Mouse (Mus musculus): Measurements from ENCODE around the gene Naa11. TPM values are rescaled to one million over a fixed set of nuclear protein-coding genes. Genes with fewer than 3 reads are reported as not detected.
A peak's percentile ranks its signal among the peaks of the same experiment; 100 is the strongest.

Gene Naa11
- not detected in 2 replicates for polyA plus RNA-seq (2015; fragmentation: Nextera tagmentation; extraction: Ambion mirVana)

- no peak for DNase-seq (ENCODE audit: low spot score)
- no peak for TF ChIP-seq CTCF (IDR thresholded peaks at IDR 0.05; ENCODE audit: low read depth)
- 96% methylated on average over 23 of the region's 23 CpGs for WGBS
- Histone ChIP-seq H3K36me3 (ENCODE audit: insufficient read depth, low read length) (no peaks in the 10 kb centered on the region), H3K27me3 (ENCODE audit: insufficient read depth, low read length) (no peaks in the 10 kb centered on the region), H3K4me3 (replicated peaks; ENCODE audit: low read depth, low read length) (no peak within 1 kb of the TSS), H3K27ac (no peak within 1 kb of the TSS), H3K9me3 (replicated peaks; ENCODE audit: low read length) (no peaks in the 10 kb centered on the region), H3K9ac (ENCODE audit: low read depth, low read length) (no peak within 1 kb of the TSS), H3K4me1 (replicated peaks; ENCODE audit: insufficient read depth, low read length) (no peaks in the 10 kb centered on the region), H3K4me2 (ENCODE audit: low read length) (no peak within 1 kb of the TSS)
- ATAC-seq (replicated peaks; ENCODE audit: low FRiP score, low read depth) = no peak
These were observed at the start of gene Naa11 for GRCm38 (mm10) chr5:97392160-97392559. Naa11 (minus strand) TSS chr5:97392379.

- Histone ChIP-seq H3K27me3 (ENCODE audit: insufficient read depth, low read length) (no peaks in the 10 kb centered on the region), H3K36me3 (ENCODE audit: insufficient read depth, low read length) (no peaks in the 10 kb centered on the region), H3K9me3 (replicated peaks; ENCODE audit: low read length) (no peaks in the 10 kb centered on the region), H3K27ac (no peak overlapping the region), H3K4me2 (ENCODE audit: low read length) (no peak overlapping the region), H3K9ac (ENCODE audit: low read depth, low read length) (no peak overlapping the region), H3K4me1 (replicated peaks; ENCODE audit: insufficient read depth, low read length) (no peaks in the 10 kb centered on the region), H3K4me3 (replicated peaks; ENCODE audit: low read depth, low read length) (no peak overlapping the region)
- ATAC-seq (replicated peaks; ENCODE audit: low FRiP score, low read depth) = no peak
- no peak for DNase-seq (ENCODE audit: low spot score)
- TF ChIP-seq CTCF (IDR thresholded peaks at IDR 0.05; ENCODE audit: low read depth) = no peak
- 92% methylated on average over 2 of the region's 2 CpGs for WGBS
These were observed 40.3 kb upstream of the Naa11 start for GRCm38 (mm10) chr5:97432512-97432911.

- ATAC-seq (replicated peaks; ENCODE audit: low FRiP score, low read depth) (no peak), DNase-seq (ENCODE audit: low spot score) (no peak)
- no peak overlapping the region for H3K4me3 ChIP-seq (replicated peaks; ENCODE audit: low read depth, low read length)
- no peak overlapping the region for H3K4me2 ChIP-seq (ENCODE audit: low read length)
- 77% methylated on average over 9 of the region's 9 CpGs for WGBS
- no peaks in the 10 kb centered on the region for H3K4me1 ChIP-seq (replicated peaks; ENCODE audit: insufficient read depth, low read length)
- H3K27me3 ChIP-seq (ENCODE audit: insufficient read depth, low read length) = no peaks in the 10 kb centered on the region
- no peaks in the 10 kb centered on the region for H3K9me3 ChIP-seq (replicated peaks; ENCODE audit: low read length)
- H3K27ac ChIP-seq = no peak overlapping the region
- no peak overlapping the region for H3K9ac ChIP-seq (ENCODE audit: low read depth, low read length)
- H3K36me3 ChIP-seq (ENCODE audit: insufficient read depth, low read length) = no peaks in the 10 kb centered on the region
- TF ChIP-seq CTCF (IDR thresholded peaks at IDR 0.05; ENCODE audit: low read depth) = no peak
These were observed 37.8 kb upstream of the Naa11 start for GRCm38 (mm10) chr5:97429976-97430375.

- Histone ChIP-seq H3K4me1 (replicated peaks; ENCODE audit: insufficient read depth, low read length) (no peaks in the 10 kb centered on the region), H3K4me3 (replicated peaks; ENCODE audit: low read depth, low read length) (no peak overlapping the region), H3K9ac (ENCODE audit: low read depth, low read length) (no peak overlapping the region), H3K27ac (no peak overlapping the region), H3K27me3 (ENCODE audit: insufficient read depth, low read length) (no peaks in the 10 kb centered on the region), H3K36me3 (ENCODE audit: insufficient read depth, low read length) (no peaks in the 10 kb centered on the region), H3K9me3 (replicated peaks; ENCODE audit: low read length) (no peaks in the 10 kb centered on the region), H3K4me2 (ENCODE audit: low read length) (no peak overlapping the region)
- no peak for TF ChIP-seq CTCF (IDR thresholded peaks at IDR 0.05; ENCODE audit: low read depth)
- ATAC-seq (replicated peaks; ENCODE audit: low FRiP score, low read depth) (no peak), DNase-seq (ENCODE audit: low spot score) (no peak)
- 96% methylated on average over 2 of the region's 2 CpGs for WGBS
These were observed 29.5 kb upstream of the Naa11 start for GRCm38 (mm10) chr5:97421669-97422068.

- DNase-seq (ENCODE audit: low spot score) (no peak), ATAC-seq (replicated peaks; ENCODE audit: low FRiP score, low read depth) (no peak)
- no peak overlapping the region for H3K9ac ChIP-seq (ENCODE audit: low read depth, low read length)
- TF ChIP-seq CTCF (IDR thresholded peaks at IDR 0.05; ENCODE audit: low read depth) = peak; percentile 20; the same call in 1 of the 2 replicates
- no peaks in the 10 kb centered on the region for H3K36me3 ChIP-seq (ENCODE audit: insufficient read depth, low read length)
- H3K4me1 ChIP-seq (replicated peaks; ENCODE audit: insufficient read depth, low read length) = no peaks in the 10 kb centered on the region
- no peak overlapping the region for H3K4me3 ChIP-seq (replicated peaks; ENCODE audit: low read depth, low read length)
- no peak overlapping the region for H3K27ac ChIP-seq
- no peak overlapping the region for H3K4me2 ChIP-seq (ENCODE audit: low read length)
- H3K27me3 ChIP-seq (ENCODE audit: insufficient read depth, low read length) = no peaks in the 10 kb centered on the region
- 68% methylated on average over 2 of the region's 2 CpGs for WGBS
- H3K9me3 ChIP-seq (replicated peaks; ENCODE audit: low read length) = no peaks in the 10 kb centered on the region
These were observed 25.0 kb upstream of the Naa11 start for GRCm38 (mm10) chr5:97417185-97417584.

- Histone ChIP-seq H3K27me3 (ENCODE audit: insufficient read depth, low read length) (no peaks in the 10 kb centered on the region), H3K4me3 (replicated peaks; ENCODE audit: low read depth, low read length) (no peak overlapping the region), H3K4me2 (ENCODE audit: low read length) (no peak overlapping the region), H3K36me3 (ENCODE audit: insufficient read depth, low read length) (no peaks in the 10 kb centered on the region), H3K27ac (no peak overlapping the region), H3K9me3 (replicated peaks; ENCODE audit: low read length) (no peaks in the 10 kb centered on the region), H3K4me1 (replicated peaks; ENCODE audit: insufficient read depth, low read length) (no peaks in the 10 kb centered on the region), H3K9ac (ENCODE audit: low read depth, low read length) (no peak overlapping the region)
- WGBS = 55% methylated on average over 6 of the region's 6 CpGs
- ATAC-seq (replicated peaks; ENCODE audit: low FRiP score, low read depth) (no peak), DNase-seq (ENCODE audit: low spot score) (no peak)
- no peak for TF ChIP-seq CTCF (IDR thresholded peaks at IDR 0.05; ENCODE audit: low read depth)
These were observed 23.7 kb upstream of the Naa11 start for GRCm38 (mm10) chr5:97415837-97416236.

- DNase-seq (ENCODE audit: low spot score) (no peak), ATAC-seq (replicated peaks; ENCODE audit: low FRiP score, low read depth) (no peak)
- Histone ChIP-seq H3K9me3 (replicated peaks; ENCODE audit: low read length) (no peaks in the 10 kb centered on the region), H3K27ac (no peak overlapping the region), H3K4me3 (replicated peaks; ENCODE audit: low read depth, low read length) (no peak overlapping the region), H3K4me2 (ENCODE audit: low read length) (no peak overlapping the region), H3K9ac (ENCODE audit: low read depth, low read length) (no peak overlapping the region), H3K4me1 (replicated peaks; ENCODE audit: insufficient read depth, low read length) (no peaks in the 10 kb centered on the region), H3K27me3 (ENCODE audit: insufficient read depth, low read length) (no peaks in the 10 kb centered on the region), H3K36me3 (ENCODE audit: insufficient read depth, low read length) (no peaks in the 10 kb centered on the region)
- no peak for TF ChIP-seq CTCF (IDR thresholded peaks at IDR 0.05; ENCODE audit: low read depth)
- 93% methylated on average over 3 of the region's 3 CpGs for WGBS
These were observed 21.5 kb upstream of the Naa11 start for GRCm38 (mm10) chr5:97413716-97414115.
